Mouse (Mus musculus) cerebellum, adult (tissue): ENCODE results near the gene Tigd3.
"Not testable (repeated sequence)": the region's sequence is repeated elsewhere in the genome, so short reads cannot be mapped to it uniquely, and the experiment has no call there.

Experiments
- ATAC-seq: cut with Nextera tagmentation; 2 replicates; pipeline ENCODE4 v1.9.2; 2017; ENCODE audit warnings: mild to moderate bottlenecking, moderate library complexity, mixed read lengths; ENCODE audit not compliant: insufficient number of reproducible peaks, low FRiP score, low TSS enrichment

Gene Tigd3

GRCm38 (mm10) chr19:5922963-5923362 lies 29.0 kb upstream of the Tigd3 start:
- no peak for ATAC-seq

GRCm38 (mm10) chr19:5922119-5922942 lies 28.4 kb upstream of the Tigd3 start:
- no peak for ATAC-seq

DNA sequence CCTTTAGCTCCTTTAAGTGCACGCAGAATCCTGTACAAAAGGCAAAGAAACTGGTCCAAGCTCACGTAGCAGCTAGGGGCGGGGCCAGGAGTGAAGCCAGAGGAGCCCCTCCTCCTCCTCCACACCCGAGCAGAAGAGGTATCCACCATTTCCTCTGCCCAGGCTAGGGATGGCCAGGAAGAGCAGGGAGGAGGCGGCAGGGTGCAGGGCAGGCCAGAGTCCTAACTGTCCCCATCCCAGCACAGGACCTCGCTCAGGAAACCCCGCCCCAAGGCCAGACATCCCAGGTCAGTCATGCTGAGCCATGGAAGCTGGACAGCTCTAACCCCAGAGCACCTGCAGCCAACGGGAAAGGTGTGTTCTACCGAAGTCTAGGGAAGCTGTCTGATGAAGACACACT lies 27.8 kb upstream of the Tigd3 start:
- ATAC-seq = no peak

- ATAC-seq = no peak
Observed at GRCm38 (mm10) chr19:5913007-5913719, 19.2 kb upstream of the Tigd3 start, which contains the start of gene Dpf2. Dpf2 (minus strand) TSS chr19:5913010.

DNA sequence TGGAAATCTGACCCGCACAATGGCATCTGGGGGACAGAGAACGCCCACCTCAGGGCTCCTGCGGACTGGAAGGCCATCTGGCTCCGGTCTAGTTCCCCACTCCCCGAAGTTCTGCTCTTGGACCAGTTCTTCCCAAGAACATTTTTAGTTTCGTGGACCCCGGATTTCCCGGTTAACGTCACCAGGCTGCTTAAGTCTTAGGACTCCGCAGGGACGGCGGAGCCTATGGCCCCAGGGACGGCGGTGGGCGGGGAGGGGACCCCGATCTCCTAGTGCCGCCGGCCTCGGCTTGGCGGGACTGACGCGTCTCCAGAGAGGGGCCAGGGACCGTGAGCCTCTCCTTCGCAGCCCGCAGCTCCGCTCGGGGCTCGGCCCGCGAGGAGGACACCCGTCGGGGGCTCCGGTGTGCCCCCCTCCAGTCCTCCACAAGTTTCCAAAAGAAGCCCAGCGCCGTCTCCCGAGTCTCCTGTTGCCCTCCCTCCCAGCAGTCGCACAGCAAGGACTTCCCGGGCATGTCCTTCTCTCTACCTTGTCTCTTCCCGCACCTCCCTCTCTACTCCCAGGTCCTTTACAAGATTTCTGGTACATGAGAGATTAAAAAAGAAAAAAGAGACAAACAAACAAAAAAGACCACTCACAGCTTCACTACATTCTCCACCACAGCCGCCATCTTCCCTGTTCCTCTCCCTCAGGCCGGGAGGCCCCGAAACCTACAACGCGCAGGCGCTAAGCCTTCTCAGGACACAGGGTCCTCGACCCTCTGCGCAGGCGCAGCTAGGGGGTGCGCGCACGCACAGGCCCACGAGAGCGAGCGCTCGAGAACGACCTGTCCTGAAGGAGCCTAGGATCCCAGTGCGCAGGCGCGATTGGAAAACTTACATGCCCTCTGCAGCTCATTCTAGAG lies 18.4 kb upstream of the Tigd3 start:
- peak; percentile 94 for ATAC-seq

GRCm38 (mm10) chr19:5911430-5912102 lies 17.6 kb upstream of the Tigd3 start:
- ATAC-seq = no peak

DNA sequence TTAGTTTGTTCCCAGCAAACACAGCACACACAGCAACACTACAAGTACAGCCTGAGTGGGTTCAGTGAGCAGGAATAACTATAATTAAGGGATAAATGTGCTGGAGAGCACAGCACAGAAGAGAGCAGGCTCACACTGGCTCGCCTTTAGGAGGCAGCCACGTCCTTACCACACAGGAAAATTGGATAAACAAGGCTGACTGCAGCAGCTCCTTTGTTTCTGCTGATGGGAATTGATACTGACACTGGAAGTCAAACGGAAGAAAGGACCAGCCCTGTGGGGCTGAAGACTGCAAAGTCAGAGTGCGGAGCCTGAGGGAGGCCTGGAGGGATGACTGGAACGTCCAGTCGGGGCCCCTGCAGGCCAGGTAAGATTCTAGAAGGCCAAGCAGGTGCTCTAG lies 16.3 kb upstream of the Tigd3 start:
- no peak for ATAC-seq

DNA sequence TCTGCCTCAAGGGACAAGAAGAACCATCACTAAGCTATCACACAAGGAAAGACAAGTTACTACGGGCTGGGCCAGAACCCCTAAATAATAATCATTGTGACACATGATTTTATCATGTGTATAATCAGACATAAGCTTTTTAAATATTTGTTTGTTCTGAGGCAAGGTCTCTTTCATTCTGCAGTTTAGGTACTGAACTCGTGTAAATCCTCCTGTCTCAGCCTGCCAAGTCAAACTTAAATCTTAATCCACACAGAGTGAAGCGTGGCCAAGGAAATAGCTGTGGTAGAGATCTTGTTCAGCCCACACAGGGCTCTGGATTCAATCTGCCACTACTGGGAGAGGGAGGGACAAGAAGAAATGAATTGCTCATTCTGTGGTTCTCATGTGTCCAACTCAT lies 13.3 kb upstream of the Tigd3 start:
- no peak for ATAC-seq

- no peak; the same call in 1 of the 2 replicates for ATAC-seq
Observed at GRCm38 (mm10) chr19:5893282-5894001, 507 bp downstream of the Tigd3 start.

DNA sequence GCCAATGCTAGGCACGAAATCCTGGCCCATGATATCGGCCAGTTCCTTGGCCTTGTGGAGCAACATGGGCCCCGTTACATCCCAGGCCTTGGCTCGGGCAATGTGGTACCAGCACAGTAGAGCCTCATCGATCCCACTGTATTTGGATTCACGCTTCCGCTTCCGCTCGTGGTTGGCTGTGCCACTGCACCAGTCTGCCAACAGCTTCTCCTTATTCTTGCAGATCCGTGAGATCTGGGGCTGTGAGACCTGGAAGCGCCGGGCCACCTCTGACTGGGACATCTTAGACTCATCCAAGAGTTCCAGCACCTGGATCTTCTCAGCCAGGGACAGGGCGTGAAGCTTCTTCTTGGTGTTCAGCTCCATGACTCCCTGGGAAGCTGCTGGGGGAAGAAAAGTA lies 1.2 kb downstream of the Tigd3 start:
- no peak for ATAC-seq

DNA sequence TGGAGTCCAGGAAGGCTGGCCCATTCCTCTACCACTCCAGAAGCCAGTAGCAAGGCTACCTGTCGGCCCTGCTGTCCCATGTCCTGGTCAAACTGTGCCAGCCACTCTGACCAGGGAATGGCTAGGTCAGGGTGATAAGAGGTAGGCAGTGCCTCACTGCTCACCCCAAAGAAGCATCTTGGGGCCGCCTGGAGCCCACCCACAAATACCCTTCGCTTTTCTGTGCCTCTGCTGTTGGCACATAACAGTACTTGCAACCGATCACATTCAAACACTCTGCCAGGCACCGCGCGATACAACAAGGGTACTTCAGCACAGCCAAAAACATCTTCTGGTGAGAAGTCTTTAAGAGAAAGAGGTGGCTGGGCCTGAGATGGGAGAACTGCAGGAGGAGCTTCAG lies 1.7 kb downstream of the Tigd3 start:
- ATAC-seq = no peak

DNA sequence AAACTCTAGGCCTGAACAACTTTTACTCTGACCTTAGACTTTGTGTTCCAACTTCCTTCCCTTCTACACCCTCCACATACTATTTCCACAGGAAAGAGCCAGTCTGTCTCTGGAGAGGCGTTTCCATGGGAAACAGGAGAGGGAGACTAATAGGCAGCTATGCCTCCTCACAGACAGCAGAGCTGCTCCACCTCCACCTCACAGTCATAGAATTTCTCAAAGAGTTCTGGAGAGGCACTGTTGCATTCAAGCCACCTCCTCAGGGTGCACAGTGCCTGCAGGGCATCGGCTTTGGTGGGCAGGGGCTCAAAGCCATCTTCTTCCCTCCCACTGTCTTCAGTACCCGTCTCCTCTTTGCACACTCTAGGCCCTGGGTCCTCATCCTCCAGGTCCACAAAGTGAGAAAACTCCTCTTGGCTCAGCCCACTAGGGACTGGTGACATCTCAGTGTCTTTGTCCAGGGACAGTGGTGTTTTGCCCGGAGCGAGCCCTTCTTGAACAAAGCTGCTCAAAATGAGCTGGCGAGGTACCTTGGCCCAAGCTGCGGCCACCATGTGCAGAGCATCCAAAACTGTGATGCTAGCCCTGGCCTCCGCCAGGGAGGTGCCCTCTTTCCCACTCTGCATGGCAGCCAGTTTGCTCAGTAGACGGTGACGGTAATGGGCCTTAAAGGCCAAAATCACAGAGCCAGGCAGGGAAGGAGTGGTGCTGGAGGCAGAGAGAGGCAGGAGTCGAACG lies 2.3 kb downstream of the Tigd3 start:
- ATAC-seq = no peak

GRCm38 (mm10) chr19:5889211-5889610 lies 4.7 kb downstream of the Tigd3 start:
- ATAC-seq = no peak

DNA sequence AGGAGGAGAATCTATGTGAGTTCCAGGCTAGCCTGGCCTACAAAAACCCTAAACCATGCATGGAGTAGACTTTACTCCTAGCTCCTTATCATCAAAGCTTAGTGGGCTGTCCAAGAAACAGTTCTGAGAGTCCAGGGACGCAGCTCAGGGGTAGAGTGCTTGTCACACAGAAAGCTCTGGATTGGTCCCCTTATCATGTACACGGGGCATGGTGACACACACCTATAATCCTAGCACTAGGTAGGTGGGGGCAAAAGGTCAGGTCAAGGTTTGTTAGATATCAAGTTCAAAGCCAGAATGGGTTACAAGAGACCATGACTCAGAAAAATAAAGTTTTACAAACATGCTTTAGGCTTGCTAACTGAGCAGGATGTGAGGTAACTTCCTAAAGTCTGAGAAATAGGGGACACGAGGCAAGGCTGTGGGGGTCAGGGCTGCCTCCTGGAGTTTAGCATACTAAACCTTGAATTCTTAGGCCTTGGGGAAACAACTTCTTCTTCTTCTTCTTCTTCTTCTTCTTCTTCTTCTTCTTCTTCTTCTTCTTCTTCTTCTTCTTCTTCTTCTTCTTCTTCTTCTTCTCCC lies 6.6 kb downstream of the Tigd3 start:
- ATAC-seq = no peak

DNA sequence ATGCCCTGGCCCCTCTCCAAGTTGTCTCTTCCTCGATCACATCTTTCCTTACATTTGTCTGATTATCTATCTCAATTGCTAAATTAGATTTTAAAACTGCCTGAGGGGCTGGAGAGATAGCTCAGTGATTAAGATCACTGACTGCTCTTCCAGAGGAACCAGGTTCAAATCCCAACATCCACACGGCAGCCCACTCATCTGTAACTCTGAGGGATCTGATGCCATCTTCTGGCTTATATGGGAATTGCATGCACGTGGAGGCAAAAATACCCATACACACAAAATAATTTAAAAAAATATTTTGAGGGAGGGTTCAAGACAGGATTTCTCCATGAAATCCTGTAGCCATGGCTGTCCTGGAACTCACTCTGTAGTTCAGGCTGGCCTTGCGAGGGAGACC lies 8.1 kb downstream of the Tigd3 start:
- no peak for ATAC-seq

DNA sequence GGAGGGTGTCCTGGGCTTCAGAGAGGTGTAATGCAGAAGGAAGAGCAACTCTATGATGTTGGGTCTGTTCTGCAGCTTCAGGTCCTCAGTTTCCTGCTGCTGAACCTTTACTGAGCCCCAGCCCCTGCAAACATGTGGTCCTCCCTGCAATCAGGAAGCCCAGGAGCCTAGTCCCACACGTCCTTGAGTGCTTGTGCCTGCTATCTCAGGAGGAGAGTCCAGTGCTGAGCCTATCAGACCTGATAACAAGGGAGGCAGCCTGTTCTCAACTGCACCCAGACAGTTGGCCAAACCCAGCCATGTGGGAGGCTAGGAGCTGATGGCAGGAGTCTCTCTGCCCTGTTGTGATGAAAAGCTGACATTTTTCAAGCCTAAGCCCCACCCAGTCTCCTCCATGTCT lies 10.0 kb downstream of the Tigd3 start:
- no peak for ATAC-seq

- not testable (repeated sequence) for ATAC-seq
Observed at GRCm38 (mm10) chr19:5882079-5882478, 11.9 kb downstream of the Tigd3 start.

GRCm38 (mm10) chr19:5881155-5881554 lies 12.8 kb downstream of the Tigd3 start:
- no peak for ATAC-seq

- ATAC-seq = no peak
Observed at GRCm38 (mm10) chr19:5879735-5880134, 14.2 kb downstream of the Tigd3 start.
